In the genomic region with DNA sequence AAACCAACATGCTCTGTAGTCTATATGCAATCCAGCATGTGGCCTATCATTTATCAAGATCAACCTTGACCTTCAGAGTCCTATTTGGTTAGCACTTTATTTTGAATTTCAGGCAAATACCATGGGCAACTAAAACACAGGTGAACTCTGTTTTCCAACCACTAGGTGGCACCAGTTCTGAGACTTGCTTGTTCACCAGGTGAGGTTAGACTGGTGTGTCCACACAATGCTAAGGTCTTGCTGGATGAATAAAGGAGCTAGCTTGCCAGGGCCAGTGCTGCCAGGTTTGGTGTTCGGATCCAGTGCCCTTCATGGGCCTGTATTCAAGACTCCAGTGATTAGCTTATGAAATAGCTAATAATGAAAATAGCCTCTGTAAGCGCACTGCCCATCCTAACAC, we compare ENCODE assay signal across 8 mouse cellular contexts. TPM values are rescaled to one million over a fixed set of nuclear protein-coding genes. Genes with fewer than 3 reads are reported as not detected.
DNase-seq lines count a peak whose midpoint lies in the region; ATAC-seq and TF ChIP-seq lines count a peak whose summit lies in the region.

No protein-coding gene starts in this region.

- in situ Hi-C loops in ES-E14 (cut with MboI; ENCODE audit: low sequenced_read_pairs in 2 of 2, unreplicated experiment in 2 of 2): no loop called here

- H3K4me1 ChIP-seq in hindbrain, embryonic 11.5 days (replicated peaks; ENCODE audit: control insufficient read depth, insufficient read depth, low read length): no peaks in the 10 kb centered on the region
- no peaks in the 10 kb centered on the region for H3K4me1 ChIP-seq in hindbrain, embryonic 12.5 days
- H3K4me1 ChIP-seq in ES-E14 (ENCODE audit: control insufficient read depth in 2 of 2, insufficient read depth in 2 of 2, low read length in 2 of 2, poor library complexity in 1 of 2): peaks cover 0 to 3% of the 10 kb centered on the region in 2 experiments; a peak in 2 of 4 replicates
- H3K4me1 ChIP-seq in thymus, adult 2 months (replicated peaks; ENCODE audit: control insufficient read depth, insufficient read depth, low read length): no peaks in the 10 kb centered on the region

- H3K9ac ChIP-seq in hindbrain, embryonic 11.5 days (ENCODE audit: low read depth, low read length): no peak overlapping the region
- no peak overlapping the region for H3K9ac ChIP-seq in hindbrain, embryonic 12.5 days
- no peak overlapping the region for H3K9ac ChIP-seq in ES-E14 (ENCODE audit: insufficient read depth, low read depth, low read length, poor library complexity, severe bottlenecking)

- H3K4me2 ChIP-seq in hindbrain, embryonic 11.5 days (replicated peaks; ENCODE audit: low read depth, low read length): no peak overlapping the region
- no peak overlapping the region for H3K4me2 ChIP-seq in hindbrain, embryonic 12.5 days (replicated peaks)

- no peak overlapping the region for H3K27ac ChIP-seq in hindbrain, embryonic 11.5 days (ENCODE audit: low read depth, low read length)
- no peak overlapping the region for H3K27ac ChIP-seq in hindbrain, embryonic 12.5 days
- no peak overlapping the region for H3K27ac ChIP-seq in ES-E14 (ENCODE audit: insufficient read depth, low read depth, low read length, poor library complexity, severe bottlenecking)
- no peak overlapping the region for H3K27ac ChIP-seq in thymus, adult 2 months (ENCODE audit: control insufficient read depth, insufficient read depth, low read length)

- H3K9me3 ChIP-seq in hindbrain, embryonic 11.5 days (ENCODE audit: control insufficient read depth, low read length): no peaks in the 10 kb centered on the region
- H3K9me3 ChIP-seq in hindbrain, embryonic 12.5 days (replicated peaks): no peaks in the 10 kb centered on the region
- no peaks in the 10 kb centered on the region for H3K9me3 ChIP-seq in ES-E14 (ENCODE audit: control insufficient read depth, insufficient read depth, low read depth, low read length)

- no peak for ATAC-seq in hindbrain, embryonic 11.5 days (ENCODE audit: low FRiP score)
- ATAC-seq in hindbrain, embryonic 12.5 days (ENCODE audit: low FRiP score): no peak
- ATAC-seq in cerebellum, adult (ENCODE audit: insufficient number of reproducible peaks, low FRiP score, low TSS enrichment): peak; percentile 74
- peak; percentile 78 for ATAC-seq in granulocyte monocyte progenitor cell, adult 5-6 weeks (replicated peaks; ENCODE audit: poor library complexity, severe bottlenecking)
- peak; percentile 88 for ATAC-seq in megakaryocyte progenitor cell, adult 5-6 weeks (replicated peaks; ENCODE audit: poor library complexity)

- TF ChIP-seq CTCF in thymus, adult 2 months (IDR thresholded peaks at IDR 0.05; ENCODE audit: borderline replicate concordance, control insufficient read depth, extremely low read depth, insufficient read depth, low read length, poor library complexity): no peak

- 72% methylated on average over 2 of the region's 2 CpGs for WGBS in hindbrain, embryonic 11.5 days
- WGBS in hindbrain, embryonic 12.5 days: 74% methylated on average over 2 of the region's 2 CpGs
- WGBS in thymus, adult 2 months: 81% methylated on average over 2 of the region's 2 CpGs

- TF ChIP-seq POLR2A in thymus, adult 2 months (IDR thresholded peaks at IDR 0.05; ENCODE audit: control insufficient read depth, extremely low read depth, insufficient read depth, low read length, poor library complexity): no peak

- H3K27me3 ChIP-seq in hindbrain, embryonic 11.5 days (ENCODE audit: control insufficient read depth, insufficient read depth, low read length): no peaks in the 10 kb centered on the region
- no peaks in the 10 kb centered on the region for H3K27me3 ChIP-seq in hindbrain, embryonic 12.5 days
- no peaks in the 10 kb centered on the region for H3K27me3 ChIP-seq in thymus, adult 2 months (ENCODE audit: control insufficient read depth, insufficient read depth, low read length)

- DNase-seq in hindbrain, embryonic 11.5 days (ENCODE audit: low spot score): peak; percentile 69
- DNase-seq in ES-E14 (ENCODE audit: low read depth, low spot score): peak; percentile 56
- DNase-seq in kidney, postnatal 4 days: peak; percentile 58 to 71
- DNase-seq in thymus, adult 2 months: peak; percentile 49

- no peak overlapping the region for H3K4me3 ChIP-seq in hindbrain, embryonic 11.5 days (ENCODE audit: low read depth, low read length)
- no peak overlapping the region for H3K4me3 ChIP-seq in hindbrain, embryonic 12.5 days
- no peak overlapping the region for H3K4me3 ChIP-seq in ES-E14 (ENCODE audit: insufficient read depth in 1 of 2, low read depth in 1 of 2, low read length in 2 of 2, poor library complexity in 1 of 2, severe bottlenecking in 1 of 2)
- no peak overlapping the region for H3K4me3 ChIP-seq in thymus, adult 2 months (ENCODE audit: control insufficient read depth, insufficient read depth, low read length)

- H3K36me3 ChIP-seq in hindbrain, embryonic 11.5 days (ENCODE audit: control insufficient read depth, insufficient read depth, low read length): no peaks in the 10 kb centered on the region
- H3K36me3 ChIP-seq in hindbrain, embryonic 12.5 days: no peaks in the 10 kb centered on the region
- no peaks in the 10 kb centered on the region for H3K36me3 ChIP-seq in ES-E14 (ENCODE audit: control insufficient read depth, insufficient read depth, low read length, poor library complexity, severe bottlenecking)
- no peaks in the 10 kb centered on the region for H3K36me3 ChIP-seq in thymus, adult 2 months (ENCODE audit: control insufficient read depth, insufficient read depth, low read length)

TF ChIP-seq in ES-E14, 5 proteins besides CTCF, POLR2A, EP300 and RAD21:
- no peak for TF ChIP-seq ZNF384 (IDR thresholded peaks at IDR 0.05; ENCODE audit: low read depth, low read length)
- peak; percentile 33; the same call in 1 of the 2 replicates for TF ChIP-seq ZC3H11A (IDR thresholded peaks at IDR 0.05; ENCODE audit: borderline replicate concordance, low read depth, low read length)

RNA-seq across cellular contexts. Expression of gene Nrip3, which starts 10.9 kb away (rescaled TPM):
- polyA plus RNA-seq in hindbrain, embryonic 11.5 days (2014; fragmentation: Nextera tagmentation; extraction: Ambion mirVana): 0.85 and 0.88 TPM in 2 replicates
- polyA plus RNA-seq in hindbrain, embryonic 12.5 days (2016; fragmentation: Nextera tagmentation; extraction: Ambion mirVana): 1.3 and 1.4 TPM in 2 replicates
- 0.58 and 0.98 TPM in 2 replicates for total RNA-seq in ES-E14 (2012; rRNA removed)
- total RNA-seq in granulocyte monocyte progenitor cell, adult 5-6 weeks (2014; fragmentation: Nextera tagmentation): not detected in 2 replicates
- not detected in 2 replicates for total RNA-seq in granulocyte monocyte progenitor cell, adult 5-6 weeks (2017)
- total RNA-seq in megakaryocyte progenitor cell, adult 5-6 weeks (2015): not detected in 2 replicates
- total RNA-seq in megakaryocyte progenitor cell, adult 5-6 weeks (2017): 0.04 TPM in 1 of 2 replicates, not detected in the other
- 0.08 and 0.29 TPM in 2 replicates for polyA plus RNA-seq in thymus, adult 2 months (2012; rRNA removed)

RNA-seq across cellular contexts. Expression of gene Tmem9b, which starts 40.1 kb away (rescaled TPM):
- polyA plus RNA-seq in hindbrain, embryonic 11.5 days (2014; fragmentation: Nextera tagmentation; extraction: Ambion mirVana): 63.2 and 71.2 TPM in 2 replicates
- polyA plus RNA-seq in hindbrain, embryonic 12.5 days (2016; fragmentation: Nextera tagmentation; extraction: Ambion mirVana): 62.5 and 69.9 TPM in 2 replicates
- 11.1 and 17.2 TPM in 2 replicates for total RNA-seq in ES-E14 (2012; rRNA removed)
- total RNA-seq in granulocyte monocyte progenitor cell, adult 5-6 weeks (2014; fragmentation: Nextera tagmentation): 29.3 and 33.6 TPM in 2 replicates
- 20.3 and 28.0 TPM in 2 replicates for total RNA-seq in granulocyte monocyte progenitor cell, adult 5-6 weeks (2017)
- total RNA-seq in megakaryocyte progenitor cell, adult 5-6 weeks (2015): 40.5 and 46.5 TPM in 2 replicates
- total RNA-seq in megakaryocyte progenitor cell, adult 5-6 weeks (2017): 16.6 and 26.2 TPM in 2 replicates
- polyA plus RNA-seq in thymus, adult 2 months (2012; rRNA removed): 38.8 and 45.3 TPM in 2 replicates

Comparison
In these comparisons a context has a peak if more than half of its experiments do, and no peak if none do; other contexts are left out.
1. ATAC-seq: peak in cerebellum, adult (single experiment), granulocyte monocyte progenitor cell, adult 5-6 weeks (single experiment) and megakaryocyte progenitor cell, adult 5-6 weeks (single experiment); none in hindbrain, embryonic 11.5 days (single experiment) and hindbrain, embryonic 12.5 days (single experiment).
2. Peak in every context shown above with its lines, with median percentiles within 50 percentile points of each other: DNase-seq.